19 mouse cellular contexts compared by ENCODE assay signal in genomic region chr12:87104796-87105195, GRCm38 (mm10). TPM values are rescaled to one million over a fixed set of nuclear protein-coding genes. Genes with fewer than 3 reads are reported as not detected.
"Had no signal": no experiment of that assay in that cellular context is flagged by ENCODE, and none has a peak within 500 bp of the region (broad histone marks: within the 10 kb centered on the region; RNA-seq: fewer than 3 reads in every experiment).

No protein-coding gene starts in this region.

- DNase-seq: left cerebral cortex, postnatal 4 days; liver; liver, embryonic 13.5 days; liver, postnatal 0 days; lung, adult 18-20 months; lung, adult 2 months; lung, postnatal 10 days; lung, postnatal 14 days; lung, postnatal 36 days; lung, postnatal 4 days; midbrain, embryonic 14.5 days had no signal

- ATAC-seq: liver, embryonic 12.5 days; liver, postnatal 0 days; lung, postnatal 0 days; midbrain, embryonic 13.5 days; midbrain, embryonic 15.5 days; midbrain, embryonic 16.5 days had no signal

RNA-seq across cellular contexts. Expression of gene Ngb, which starts 2.5 kb away (rescaled TPM):
- total RNA-seq: megakaryocyte, adult 5-6 weeks; megakaryocyte-erythroid progenitor cell, adult 5-6 weeks; monocyte, adult 5-6 weeks had no signal
